Mouse (Mus musculus) left cerebral cortex, adult 9 months (tissue): ENCODE results near the gene Nedd9.
A peak's percentile ranks its signal among the peaks of the same experiment; 100 is the strongest.
"Not testable (repeated sequence)": the region's sequence is repeated elsewhere in the genome, so short reads cannot be mapped to it uniquely, and the experiment has no call there.

Experiments used
- DNase-seq, 2 experiments: peaks; one replicate each; pipeline ENCODE4 v3.0.0; 2022; ENCODE audit warnings: low spot score in 2 of 2

Gene Nedd9

DNA sequence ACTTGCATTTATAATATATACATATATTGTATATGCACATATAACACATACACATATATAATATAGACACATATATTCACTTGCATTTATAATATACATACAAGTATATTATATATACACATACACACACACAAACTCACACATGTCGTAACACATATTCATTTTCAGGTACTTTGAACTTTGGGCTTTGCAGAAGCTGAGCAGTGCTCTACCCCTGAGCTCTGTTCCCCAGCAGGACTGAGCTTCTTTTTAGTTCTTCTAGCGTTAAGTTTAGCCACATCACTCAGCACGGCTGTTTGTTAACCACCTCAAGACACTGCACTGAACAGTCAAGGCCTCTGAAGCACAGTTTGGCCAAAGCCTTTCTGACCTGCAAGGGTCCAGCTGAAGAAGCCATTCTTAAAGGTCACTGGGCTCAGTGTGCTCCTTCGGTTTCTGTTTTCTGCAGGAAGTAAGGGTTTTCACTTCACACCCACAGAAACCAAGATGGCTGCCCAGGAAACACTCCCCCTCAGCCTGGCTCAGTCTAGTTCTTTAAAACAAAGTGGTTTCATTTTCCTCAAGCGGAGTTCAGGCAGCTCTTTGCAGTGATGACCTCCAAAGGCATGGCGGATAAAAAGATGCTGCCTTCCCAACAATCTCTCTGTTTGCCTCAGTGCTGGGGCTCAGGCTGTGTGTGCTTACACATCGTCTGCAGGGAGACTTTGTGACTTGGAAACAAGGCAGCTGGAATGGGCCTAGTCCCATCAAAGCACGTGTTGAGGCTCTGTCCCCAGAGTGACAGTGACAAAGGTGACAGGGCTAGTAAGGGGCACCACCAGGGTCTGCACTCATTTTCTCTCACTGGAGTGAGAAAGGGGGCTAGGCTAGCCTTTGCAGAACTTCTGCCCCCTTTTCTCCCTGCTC, 114.4 kb downstream of the Nedd9 start:
- no peak for DNase-seq

DNA sequence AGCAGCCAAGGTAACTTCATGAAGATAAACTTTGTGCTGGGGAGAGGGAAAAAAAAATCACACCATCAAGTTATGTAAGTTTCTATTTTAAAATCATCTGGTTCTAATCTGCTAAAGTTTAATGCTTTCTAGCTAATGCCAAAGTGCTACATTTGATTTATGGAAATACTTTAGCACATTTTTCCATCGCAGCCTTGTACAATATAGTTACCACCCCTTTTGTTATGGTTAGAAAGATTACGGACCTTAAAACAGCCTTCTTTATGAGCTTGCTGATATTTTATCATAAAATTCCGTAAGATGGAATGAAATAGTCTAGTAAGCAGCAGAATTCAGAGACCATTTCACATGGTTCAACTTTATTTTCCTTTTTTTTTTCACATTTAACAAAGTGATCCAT, 115.6 kb downstream of the Nedd9 start:
- no peak for DNase-seq

DNA sequence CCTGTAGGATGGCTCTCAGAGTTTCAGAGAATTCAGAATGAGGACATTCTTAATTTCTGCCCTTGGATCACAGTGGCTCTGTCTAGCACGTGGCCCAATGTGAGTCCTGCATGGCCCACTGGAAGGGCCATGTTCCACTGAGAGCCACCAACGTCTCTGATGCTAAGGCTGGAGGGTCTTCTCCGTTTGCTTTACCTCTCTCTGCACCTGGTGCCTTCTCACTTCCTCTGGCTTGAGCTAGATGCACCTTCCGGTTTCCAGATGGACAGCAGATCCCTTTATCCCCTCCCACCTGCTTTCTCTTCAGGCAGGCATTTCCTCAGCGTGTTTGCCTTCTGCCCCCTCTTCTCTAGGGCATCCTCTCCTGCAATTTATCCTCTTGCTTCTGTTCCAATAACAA, 118.5 kb downstream of the Nedd9 start:
- no peak for DNase-seq

DNA sequence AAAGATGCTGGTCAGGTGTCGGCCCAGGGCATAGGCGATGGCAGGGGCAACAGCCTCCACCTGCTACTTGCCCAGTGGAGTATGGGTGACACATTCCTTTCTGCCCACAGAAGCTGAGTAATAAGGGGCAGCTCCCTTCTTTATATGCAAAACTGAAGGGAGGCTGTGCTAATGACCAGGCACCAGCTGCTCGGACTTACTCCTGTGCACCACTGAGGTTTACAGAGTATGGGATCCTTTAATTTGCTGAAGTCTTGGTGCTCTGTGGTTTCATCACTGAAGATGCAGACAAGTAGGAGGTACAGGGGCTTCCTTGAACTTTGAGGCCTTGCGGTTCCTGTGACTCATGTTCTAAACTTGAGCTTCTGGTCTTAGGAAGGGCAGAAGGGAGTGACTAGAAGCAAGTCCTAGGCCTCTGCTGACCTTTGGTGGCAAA, 120.0 kb downstream of the Nedd9 start:
- DNase-seq: no peak

DNA sequence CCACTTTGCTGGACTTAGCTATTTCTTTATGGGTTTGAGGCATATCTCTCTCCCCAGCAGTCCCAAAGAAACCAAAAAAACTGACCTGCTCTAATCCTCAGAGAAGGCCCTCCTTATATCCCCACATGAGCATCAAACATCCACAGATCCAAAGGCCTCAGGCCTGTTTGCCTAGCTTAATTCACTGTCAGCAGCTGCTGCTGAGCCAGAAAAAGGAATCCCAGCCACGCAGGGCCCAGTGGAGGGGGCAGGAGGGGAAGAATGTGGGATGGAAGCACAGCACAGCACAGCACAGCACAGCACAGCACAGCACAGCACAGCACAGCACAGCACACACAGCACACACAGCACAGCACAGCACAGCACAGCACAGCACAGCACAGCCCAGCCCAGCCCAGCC, 120.6 kb downstream of the Nedd9 start:
- not testable (repeated sequence) for DNase-seq

DNA sequence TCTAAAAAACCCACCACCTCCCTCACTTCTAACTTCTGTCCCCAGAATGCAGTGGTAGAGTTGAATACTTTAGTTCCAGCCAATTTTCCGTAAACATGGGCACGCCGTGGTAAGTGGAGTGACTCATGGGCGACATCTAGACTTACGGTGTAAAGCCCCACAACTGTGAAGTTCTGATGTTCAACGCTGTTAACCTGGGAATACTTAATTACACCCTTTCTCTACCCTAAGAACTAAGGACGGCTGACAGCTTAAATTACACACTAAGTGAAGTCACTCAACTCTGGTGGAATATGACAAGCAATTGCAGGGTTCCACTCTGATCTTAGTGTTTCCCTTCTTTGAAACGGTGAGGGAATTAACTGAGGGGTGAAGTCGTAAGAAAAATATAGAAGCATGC, 122.9 kb downstream of the Nedd9 start:
- DNase-seq: no peak

DNA sequence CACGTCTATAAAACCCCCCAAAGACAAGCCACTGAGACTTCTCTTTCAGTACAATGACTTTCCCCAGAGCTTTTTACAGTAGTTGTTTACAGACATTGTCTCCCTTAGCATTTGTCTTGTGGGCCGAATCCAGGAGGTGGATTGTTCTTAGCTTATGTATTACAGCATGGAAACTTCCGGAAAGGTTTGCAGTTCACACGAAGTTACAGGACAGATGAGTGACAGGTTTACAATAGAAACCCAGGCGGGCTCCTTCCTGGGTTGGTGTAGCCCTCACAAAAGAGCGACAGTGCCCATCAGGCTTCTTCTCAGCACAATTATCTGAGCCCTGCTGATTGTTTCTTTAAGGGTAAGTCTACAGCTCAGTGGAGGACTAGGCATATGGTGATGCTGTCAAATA, 124.3 kb downstream of the Nedd9 start:
- DNase-seq: no peak

DNA sequence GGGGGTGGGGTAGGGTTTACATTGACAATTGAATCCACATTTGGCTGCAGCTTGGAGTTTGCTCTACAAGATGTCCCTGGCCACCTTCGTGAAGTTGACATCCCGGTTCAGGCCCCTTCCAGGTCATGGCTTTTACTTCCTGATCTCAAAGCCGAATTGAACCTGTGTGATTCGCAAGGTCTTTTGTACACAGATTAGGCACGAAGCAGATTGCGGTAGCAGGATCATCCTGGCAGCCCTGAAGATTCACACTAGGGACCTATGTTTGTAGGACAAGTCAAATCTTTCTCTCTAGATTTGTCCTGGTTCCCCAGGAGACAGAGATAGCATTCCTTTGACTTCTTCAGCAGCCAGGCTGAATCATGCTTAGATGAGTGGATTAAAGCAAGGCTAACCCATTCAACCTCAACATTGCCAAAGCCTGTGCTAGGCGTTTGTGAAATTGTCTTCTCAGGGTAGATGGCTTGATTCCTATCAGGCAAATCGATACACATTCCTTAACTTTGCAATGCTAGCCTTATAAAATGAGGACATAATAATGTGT, 126.8 kb downstream of the Nedd9 start:
- no peak for DNase-seq

DNA sequence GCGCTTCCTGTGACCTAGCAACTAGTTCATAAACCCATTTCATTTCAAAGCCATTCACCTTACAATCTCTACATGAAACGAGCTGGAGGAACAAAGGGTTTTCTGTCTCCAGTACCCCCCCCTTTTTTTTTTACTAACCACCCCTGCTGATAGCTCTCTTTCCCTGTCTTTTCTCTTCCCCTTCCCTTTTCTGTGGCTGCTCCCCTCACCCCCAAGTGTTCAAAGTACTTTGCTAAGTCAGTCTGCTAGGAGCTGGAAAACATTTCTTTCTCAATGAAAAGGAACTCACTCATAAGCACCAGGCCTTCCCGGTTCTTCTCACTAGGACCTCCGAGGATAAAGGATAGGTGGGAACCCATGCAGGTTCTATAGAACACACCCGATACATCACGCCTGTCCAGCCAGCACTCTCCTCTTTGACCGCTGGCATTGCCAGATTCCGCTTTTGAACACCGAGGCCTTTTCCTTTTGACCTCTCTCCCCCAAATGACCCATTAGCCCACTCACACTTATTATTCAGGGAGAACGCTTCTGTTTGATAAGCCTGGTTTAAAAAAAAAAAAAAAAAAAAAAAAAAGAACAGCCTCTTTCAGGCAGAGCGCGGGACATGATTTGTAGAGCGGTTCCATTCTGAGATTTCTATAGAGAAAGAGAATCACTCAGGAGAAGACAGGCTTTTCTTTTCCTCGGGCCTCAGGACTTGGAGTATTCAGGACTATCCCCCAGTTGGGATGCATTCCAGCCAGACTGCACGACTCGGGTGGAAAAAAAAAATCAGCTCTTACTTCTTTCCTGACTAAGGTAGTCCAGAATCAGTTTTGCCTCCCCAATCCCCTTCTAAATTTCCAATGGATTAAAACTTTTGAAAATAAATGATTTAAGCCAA, 127.6 kb downstream of the Nedd9 start:
- no peak for DNase-seq

DNA sequence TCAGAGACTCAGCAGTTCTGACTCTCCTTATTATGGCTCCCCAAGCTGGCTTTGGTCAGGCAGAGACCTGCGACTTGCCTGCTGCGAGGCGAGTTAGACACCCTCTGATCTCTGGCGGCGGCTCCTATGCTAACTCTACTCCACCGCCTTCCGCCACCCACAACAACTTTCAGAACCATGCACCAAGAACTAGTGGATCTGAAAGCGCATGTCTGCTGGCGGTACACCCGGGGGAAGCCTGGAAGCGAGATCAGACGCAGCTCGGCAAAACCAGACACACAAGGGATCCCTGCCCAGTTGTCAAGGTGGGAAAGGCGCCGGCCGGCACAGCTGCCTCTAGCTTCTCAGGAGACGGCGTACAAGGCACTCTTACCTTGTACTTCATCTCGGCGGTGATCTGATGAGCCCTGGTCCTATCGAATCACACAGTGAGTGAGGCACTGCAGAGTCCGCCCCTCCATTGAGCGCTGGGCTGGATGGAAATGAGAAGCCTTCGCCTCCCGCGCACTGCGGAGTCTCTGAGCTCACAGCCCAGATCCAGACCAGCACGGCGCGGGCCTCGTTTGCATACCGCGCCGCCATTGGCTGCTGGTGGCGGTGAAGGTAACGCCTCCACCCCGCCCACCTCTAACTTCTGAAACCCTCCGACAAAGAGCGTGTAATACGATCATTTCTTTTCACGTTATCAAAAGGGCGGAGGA, 128.5 kb downstream of the Nedd9 start:
- DNase-seq: peak; percentile 69 to 93

DNA sequence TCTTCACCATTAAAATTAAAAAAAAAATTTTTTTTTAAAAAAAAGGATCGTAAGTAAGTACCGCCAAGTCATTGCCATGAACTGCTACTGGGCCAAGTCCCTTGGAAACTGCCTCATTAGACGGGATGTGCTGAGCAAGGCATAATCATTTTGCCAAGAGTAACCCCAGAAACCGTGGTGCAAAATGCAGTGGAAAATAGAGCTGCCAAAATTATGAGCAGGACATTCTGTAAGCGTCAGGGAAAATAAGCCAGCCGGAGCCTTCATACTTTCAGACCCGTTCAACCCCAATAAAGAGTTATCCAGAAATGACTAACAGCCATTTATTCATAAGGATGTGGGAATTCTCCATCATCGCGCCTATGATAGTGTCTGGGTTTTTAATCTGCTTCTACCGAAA, 129.2 kb downstream of the Nedd9 start:
- DNase-seq: no peak

DNA sequence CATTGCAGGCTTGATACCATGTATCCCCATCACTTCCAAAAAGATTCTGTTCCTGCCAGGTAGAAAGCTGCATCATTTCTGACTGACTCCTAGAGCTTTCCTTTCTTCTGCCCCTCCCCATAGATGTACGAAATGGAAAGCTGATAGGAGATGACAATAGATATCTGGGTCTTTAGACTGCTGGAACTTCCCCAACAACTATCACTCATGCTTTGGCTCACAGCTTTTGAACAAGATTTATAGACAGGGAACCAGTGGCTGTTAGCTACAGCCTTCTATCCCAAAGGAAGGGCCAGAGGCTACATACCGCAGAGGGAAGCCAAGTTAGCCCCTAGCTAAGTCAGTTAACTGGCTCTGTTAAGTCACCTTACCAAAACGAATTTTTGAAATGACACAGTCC, 129.6 kb downstream of the Nedd9 start:
- no peak for DNase-seq

DNA sequence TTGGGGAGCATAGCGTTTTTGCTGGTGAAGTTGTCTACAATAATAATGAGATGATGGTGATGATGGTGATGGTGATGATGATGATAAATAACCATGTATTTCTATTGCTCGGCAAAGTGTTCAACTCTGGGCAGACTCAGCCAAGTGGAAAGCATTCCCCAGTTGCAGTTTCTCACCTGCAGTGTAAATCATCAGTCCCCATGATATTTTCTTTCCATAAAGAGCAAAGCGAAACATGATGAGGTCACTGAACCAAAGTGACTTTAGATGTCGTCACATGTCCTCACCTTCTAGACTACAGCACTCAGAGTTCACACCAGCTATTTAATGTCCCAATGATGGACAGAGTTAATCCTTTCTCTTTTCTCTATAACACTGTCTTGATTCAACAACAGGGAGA, 130.0 kb downstream of the Nedd9 start:
- no peak for DNase-seq

DNA sequence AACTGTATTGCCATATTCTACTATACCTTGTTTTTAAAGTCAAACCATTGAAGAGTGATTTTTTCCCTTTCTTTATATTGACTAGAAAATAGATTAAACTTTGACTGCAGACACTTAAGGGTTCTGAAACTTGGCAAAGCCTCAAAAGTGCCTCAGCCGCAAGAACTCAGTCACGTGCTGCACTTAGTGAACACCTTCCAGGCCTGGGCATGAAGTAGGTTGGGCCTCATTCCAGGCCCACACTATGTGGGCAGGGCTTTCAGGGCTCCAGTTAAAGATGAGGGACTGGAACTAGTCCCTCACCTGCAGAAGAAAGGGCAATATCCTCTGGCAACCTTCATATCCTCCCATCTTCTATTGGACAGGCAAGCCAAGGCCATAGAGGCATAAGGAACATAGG, 131.6 kb downstream of the Nedd9 start:
- DNase-seq: no peak

DNA sequence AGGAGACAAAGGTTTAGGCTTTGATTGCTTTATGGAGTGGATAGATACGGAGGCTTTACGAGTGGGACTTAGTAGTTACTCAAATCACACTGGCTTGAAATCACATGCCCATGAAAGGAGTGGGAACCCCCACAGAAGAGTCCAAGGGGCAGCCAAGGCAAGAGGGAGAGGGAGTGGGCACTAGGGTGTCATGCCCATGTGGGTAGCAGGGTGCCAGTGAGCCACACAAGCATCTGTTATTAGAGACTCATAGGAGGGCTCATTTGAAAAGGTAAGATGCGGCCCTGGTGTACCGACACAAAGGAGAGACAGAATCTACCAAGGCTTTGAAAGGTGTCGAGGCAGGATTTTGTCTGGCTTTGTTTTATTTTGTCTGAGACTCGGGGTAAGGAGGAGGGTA, 132.6 kb downstream of the Nedd9 start:
- DNase-seq: no peak

DNA sequence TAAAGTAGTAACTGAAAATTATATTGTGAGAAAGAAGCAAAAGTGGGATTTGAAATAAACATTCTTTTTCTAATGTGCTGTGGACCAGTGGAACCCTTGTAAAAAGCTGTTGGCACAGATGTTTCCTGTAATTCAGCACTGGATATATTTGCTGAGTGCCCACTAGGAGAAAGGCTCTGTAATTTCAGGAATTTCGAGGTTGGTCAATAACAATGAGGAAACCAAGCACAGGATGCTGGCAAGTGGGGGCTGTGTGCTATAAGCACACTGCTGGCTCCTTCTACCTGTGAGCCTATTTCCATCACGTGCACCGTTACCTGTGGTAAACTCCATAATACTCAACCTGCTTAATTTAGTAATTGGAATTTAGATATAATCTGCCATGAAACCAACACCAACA, 133.5 kb downstream of the Nedd9 start:
- no peak for DNase-seq

DNA sequence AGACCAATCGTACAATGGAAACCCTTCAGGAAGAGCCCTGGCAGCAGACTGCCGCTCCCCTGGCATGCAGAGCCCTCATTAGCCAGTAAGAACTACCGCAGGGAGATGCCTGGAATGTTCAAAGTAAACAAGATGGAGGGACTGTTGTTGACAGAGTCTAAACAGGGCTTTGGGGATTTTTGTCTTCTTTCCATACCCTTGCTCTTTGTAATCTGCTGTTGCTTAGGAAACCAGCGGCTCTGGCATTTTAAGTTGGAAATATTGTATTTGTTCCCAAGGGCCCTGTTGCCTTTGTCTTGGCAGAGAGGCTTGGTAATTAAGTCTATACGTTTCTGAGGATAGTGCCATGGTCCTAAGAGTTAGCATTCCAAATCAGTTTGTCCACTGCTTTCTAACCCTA, 134.8 kb downstream of the Nedd9 start:
- no peak for DNase-seq

DNA sequence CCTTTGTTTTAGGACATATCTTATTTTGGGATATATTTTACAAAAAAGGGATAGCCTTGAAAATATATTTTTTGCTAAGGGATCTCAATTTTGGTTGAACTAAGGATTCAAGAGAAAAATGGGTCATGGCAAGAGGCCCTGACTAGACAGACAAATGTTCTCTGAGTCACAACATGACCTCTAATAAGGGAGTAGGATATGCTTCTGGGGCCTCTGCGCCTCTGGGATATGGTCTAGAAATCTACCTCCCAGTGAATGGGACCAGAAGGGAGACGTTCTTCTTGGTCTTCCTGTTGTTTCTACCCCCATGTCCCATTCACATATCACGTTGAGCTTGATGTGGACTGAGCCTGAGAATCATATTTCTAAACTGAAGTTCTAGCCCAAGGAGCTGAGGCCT, 136.6 kb downstream of the Nedd9 start:
- no peak for DNase-seq

DNA sequence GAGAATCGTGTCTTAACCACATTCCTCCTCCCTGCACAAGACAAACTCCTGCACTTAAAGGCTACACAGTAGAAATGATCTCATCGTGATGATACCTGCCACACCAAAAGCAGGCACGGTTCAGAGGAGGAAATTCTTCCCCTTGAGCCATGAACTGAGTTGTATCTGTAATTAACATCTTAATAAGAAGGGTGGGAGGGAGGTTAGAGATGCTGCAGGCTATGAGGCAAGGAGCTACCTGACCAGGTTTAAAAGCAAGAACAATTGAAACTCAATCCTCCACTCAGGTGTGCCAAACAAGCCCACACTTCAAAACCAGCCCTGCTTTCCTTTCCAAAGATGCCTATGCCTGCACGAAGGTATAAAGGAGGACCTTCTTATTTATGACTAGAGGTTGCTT, 137.4 kb downstream of the Nedd9 start:
- DNase-seq: no peak

DNA sequence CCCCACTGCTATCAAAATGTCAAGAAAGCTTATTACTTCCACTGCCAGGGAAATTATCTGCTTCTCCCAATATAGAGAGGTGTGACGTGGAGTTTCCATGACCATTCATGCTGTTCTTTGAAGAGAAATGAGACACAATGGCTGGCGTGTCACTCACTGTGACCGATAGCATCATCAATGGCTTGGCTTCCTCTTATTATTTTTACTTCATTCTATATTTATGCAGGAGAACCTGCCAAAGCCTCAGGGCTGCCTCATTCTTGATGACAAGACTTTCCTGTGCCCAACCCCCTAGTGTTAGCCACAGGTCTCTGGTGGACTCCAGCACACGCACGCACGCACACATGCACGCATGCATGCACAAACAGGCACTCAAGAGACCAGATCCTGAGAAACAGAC, 141.4 kb downstream of the Nedd9 start:
- no peak for DNase-seq

DNA sequence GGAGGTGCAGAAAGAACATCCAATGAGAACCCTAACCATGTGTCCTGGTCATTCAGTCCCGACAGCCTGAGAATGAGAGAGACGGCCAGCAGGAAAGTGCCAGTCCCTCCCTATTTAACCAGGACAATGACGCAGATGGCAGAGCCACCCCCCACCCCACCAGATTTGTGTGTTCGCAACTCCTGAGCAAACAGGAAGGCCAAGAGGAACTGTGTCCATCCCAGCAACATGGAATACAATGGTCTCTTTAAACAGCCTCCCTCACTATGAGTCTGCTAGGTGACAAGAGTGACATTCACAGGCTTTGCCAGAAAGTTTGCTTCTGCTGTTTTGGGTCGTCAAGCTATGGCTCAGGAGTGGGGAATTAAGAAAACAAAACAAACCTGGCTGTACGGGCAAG, 141.9 kb downstream of the Nedd9 start:
- no peak for DNase-seq

DNA sequence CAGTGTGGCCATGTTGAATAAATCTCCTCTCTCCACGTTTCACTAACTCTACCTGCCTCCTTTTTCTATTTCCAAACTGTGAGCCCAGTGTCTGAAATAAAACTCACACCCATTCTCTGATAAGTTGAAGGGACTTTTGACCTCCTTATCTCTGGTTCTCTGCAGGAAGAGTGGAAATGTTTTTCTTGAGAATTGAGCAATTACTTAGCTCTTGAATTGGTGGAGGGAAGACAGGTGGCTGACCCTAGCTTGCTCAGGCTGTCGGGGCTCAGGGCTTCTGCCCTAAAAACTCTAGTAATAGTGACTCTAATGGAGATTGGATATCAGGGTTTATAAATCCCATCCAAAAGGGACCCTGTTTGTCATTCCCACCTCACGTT, 143.3 kb downstream of the Nedd9 start:
- DNase-seq: no peak
